Mouse (Mus musculus): ENCODE measurements around the gene Zup1. TPM values are rescaled to one million over a fixed set of nuclear protein-coding genes. Genes with fewer than 3 reads are reported as not detected.

The Zup1 gene
- total RNA-seq, 2 experiments from 2014 or later: 8.2 to 9.2 TPM

Other genes with a start within 250 kb of the Zup1 start
- gene Sult3a2, start 164.6 kb downstream of the Zup1 start, total RNA-seq (2021): not detected
- gene Sult3a1, start 93.5 kb downstream of the Zup1 start, total RNA-seq (2021): not detected
- under 1 TPM in 1 of 2 experiments, not detected in 1; 0.29 TPM for gene Rsph4a, start 46.2 kb downstream of the Zup1 start, total RNA-seq (2021)
- gene Rwdd1, start 68.4 kb upstream of the Zup1 start, total RNA-seq (2021): 100 to 1,000 TPM in 1 of 2 experiments, 10 to 100 TPM in 1; 96.1 to 101 TPM
- not detected for gene Trappc3l, start 86.3 kb upstream of the Zup1 start, total RNA-seq (2021)
- not detected for gene Calhm4, start 93.0 kb upstream of the Zup1 start, total RNA-seq (2021)
- gene Calhm5, start 145.2 kb upstream of the Zup1 start, total RNA-seq (2021): under 1 TPM; 0.51 to 0.60 TPM
- gene Calhm6, start 176.7 kb upstream of the Zup1 start, total RNA-seq (2021): not detected

Data from heart, postnatal 14 days (tissue).